Mouse (Mus musculus): ENCODE data around the gene Pigk. TPM values are rescaled to one million over a fixed set of nuclear protein-coding genes. Genes with fewer than 3 reads are reported as not detected.

Gene Pigk
- polyA plus RNA-seq, 1 experiment = 8.5 TPM

DNA sequence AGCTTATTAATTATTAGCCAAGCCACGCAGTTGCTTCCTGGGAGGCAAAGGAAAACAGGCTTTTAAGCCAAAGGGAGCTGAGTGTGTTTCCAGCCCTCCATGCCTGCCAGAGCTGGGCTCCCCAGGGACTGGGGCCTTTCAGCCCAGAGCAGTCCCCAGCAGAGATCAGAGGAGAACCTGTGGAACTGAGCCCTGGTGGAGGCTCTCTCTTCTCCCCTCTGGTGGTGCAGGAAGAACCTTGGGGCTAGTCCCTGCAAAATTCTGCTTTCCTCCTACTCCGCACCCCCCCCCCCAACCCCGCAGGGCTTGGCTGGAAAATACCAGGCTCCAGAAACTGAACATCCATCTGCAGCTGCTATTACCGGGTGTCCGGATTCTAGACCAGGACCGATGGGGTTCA, 266.5 kb downstream of the Pigk start:
- Histone ChIP-seq H3K9me3 (no peaks in the 10 kb centered on the region), H3K4me1 (peaks cover 31% of the 10 kb centered on the region), H3K36me3 (replicated peaks; ENCODE audit: low read length) (no peaks in the 10 kb centered on the region), H3K27me3 (replicated peaks) (peaks cover 65% of the 10 kb centered on the region), H3K4me3 (replicated peaks) (peak overlapping the region; percentile 88)
- TF ChIP-seq FLI1 (IDR thresholded peaks at IDR 0.05; ENCODE audit: low read length) (no peak), GATA1 (IDR thresholded peaks at IDR 0.05; ENCODE audit: borderline replicate concordance, low read length) (no peak)

GRCm38 (mm10) chr3:152980978-152981974, 267.4 kb downstream of the Pigk start:
- Histone ChIP-seq H3K4me3 (replicated peaks) (peak overlapping the region; percentile 88), H3K27me3 (replicated peaks) (peaks cover 66% of the 10 kb centered on the region), H3K36me3 (replicated peaks; ENCODE audit: low read length) (no peaks in the 10 kb centered on the region), H3K4me1 (peaks cover 31% of the 10 kb centered on the region), H3K9me3 (no peaks in the 10 kb centered on the region)
- TF ChIP-seq GATA1 (IDR thresholded peaks at IDR 0.05; ENCODE audit: borderline replicate concordance, low read length) (no peak), FLI1 (IDR thresholded peaks at IDR 0.05; ENCODE audit: low read length) (no peak)

GRCm38 (mm10) chr3:152981988-152982387, 268.1 kb downstream of the Pigk start, which contains the start of gene St6galnac5:
TSS of gene St6galnac5 (minus strand) at chr3:152982246.
- Histone ChIP-seq H3K27me3 (replicated peaks) (peaks cover 67% of the 10 kb centered on the region), H3K9me3 (no peaks in the 10 kb centered on the region), H3K4me3 (replicated peaks) (peak within 1 kb of the TSS; percentile 88)

DNA sequence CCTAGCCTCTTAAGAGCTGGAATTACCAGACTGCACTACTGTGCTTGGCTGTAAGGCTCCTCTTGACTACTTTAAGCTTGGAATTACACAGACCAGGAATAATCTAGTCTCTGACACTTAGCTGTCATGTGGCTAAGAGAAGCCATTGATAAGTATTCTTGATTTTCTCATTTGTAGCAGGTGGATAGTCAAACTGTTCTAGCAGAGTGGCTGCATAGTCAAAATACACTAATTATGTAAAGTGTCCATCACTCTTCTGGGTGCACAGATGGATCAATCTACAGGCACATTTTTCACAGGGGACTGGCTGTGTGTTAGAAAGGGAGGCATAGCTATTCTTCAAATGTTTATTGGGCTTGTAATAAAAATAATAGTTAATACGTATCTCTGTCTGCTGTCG, 276.9 kb downstream of the Pigk start:
- H3K4me3 ChIP-seq (replicated peaks) = no peak overlapping the region
- TF ChIP-seq GATA1 (IDR thresholded peaks at IDR 0.05; ENCODE audit: borderline replicate concordance, low read length) (no peak), FLI1 (IDR thresholded peaks at IDR 0.05; ENCODE audit: low read length) (no peak)
- H3K36me3 ChIP-seq (replicated peaks; ENCODE audit: low read length) = no peaks in the 10 kb centered on the region

More at GRCm38 (mm10) chr3:152981988-152982387, 268.1 kb downstream of the Pigk start, which contains the start of gene St6galnac5:
- Histone ChIP-seq H3K36me3 (replicated peaks; ENCODE audit: low read length) (no peaks in the 10 kb centered on the region), H3K4me1 (peaks cover 31% of the 10 kb centered on the region)
- TF ChIP-seq FLI1 (IDR thresholded peaks at IDR 0.05; ENCODE audit: low read length) (no peak), GATA1 (IDR thresholded peaks at IDR 0.05; ENCODE audit: borderline replicate concordance, low read length) (no peak)

DNA sequence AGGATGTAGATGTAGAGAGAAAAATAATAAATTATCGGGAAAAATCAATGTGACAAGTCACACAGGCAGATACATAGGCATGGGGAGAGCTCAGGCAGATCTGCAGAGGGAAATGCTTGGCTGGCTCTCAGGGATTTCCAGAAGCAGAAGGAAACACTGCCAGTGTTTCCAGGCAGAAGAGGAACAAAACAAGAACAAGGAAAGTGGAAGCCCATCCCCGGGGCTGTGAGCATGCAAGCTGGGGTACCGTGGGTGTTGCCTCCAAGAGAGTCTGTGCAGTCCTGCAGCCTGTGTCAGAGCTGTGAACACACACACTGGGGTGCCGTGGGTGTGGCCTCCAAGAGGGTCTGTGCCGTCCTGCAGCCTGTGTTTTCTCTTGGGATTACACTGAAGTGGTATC, 279.7 kb downstream of the Pigk start:
- H3K36me3 ChIP-seq (replicated peaks; ENCODE audit: low read length) = no peaks in the 10 kb centered on the region
- H3K4me3 ChIP-seq (replicated peaks) = no peak overlapping the region
- H3K9me3 ChIP-seq = no peaks in the 10 kb centered on the region; the same call in 1 of the 2 replicates
- peaks cover 13% of the 10 kb centered on the region for H3K27me3 ChIP-seq (replicated peaks)
- no peaks in the 10 kb centered on the region for H3K4me1 ChIP-seq
- TF ChIP-seq GATA1 (IDR thresholded peaks at IDR 0.05; ENCODE audit: borderline replicate concordance, low read length) (no peak), FLI1 (IDR thresholded peaks at IDR 0.05; ENCODE audit: low read length) (no peak)

More for the DNA sequence above, 276.9 kb downstream of the Pigk start:
- Histone ChIP-seq H3K27me3 (replicated peaks) (peaks cover 17% of the 10 kb centered on the region), H3K4me1 (no peaks in the 10 kb centered on the region), H3K9me3 (no peaks in the 10 kb centered on the region; the same call in 1 of the 2 replicates)

DNA sequence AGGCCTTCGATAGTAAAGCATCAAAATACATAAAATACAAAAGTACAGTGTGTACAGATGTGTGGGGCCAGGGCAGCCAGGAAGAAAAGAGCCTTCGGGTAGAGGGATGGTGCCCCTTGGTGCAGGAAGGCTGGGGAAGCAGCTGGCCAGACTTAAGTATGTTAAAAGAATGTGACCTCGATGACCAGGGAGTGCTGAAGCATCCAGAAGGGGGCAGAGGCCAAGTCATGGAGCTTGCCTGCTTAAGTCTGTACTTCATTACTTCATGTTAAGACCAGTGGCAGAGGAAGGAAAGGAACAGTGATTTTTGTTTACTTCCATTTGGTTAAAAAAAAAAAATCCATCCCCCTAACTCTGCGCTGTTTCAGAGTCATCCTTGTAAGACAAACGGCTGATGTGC, 284.2 kb downstream of the Pigk start:
- Histone ChIP-seq H3K36me3 (replicated peaks; ENCODE audit: low read length) (no peaks in the 10 kb centered on the region), H3K9me3 (no peaks in the 10 kb centered on the region; the same call in 1 of the 2 replicates), H3K27me3 (replicated peaks) (peaks cover 9% of the 10 kb centered on the region), H3K4me1 (no peaks in the 10 kb centered on the region), H3K4me3 (replicated peaks) (no peak overlapping the region)
- TF ChIP-seq GATA1 (IDR thresholded peaks at IDR 0.05; ENCODE audit: borderline replicate concordance, low read length) (no peak), FLI1 (IDR thresholded peaks at IDR 0.05; ENCODE audit: low read length) (no peak)

GRCm38 (mm10) chr3:152998901-152999300, 285.0 kb downstream of the Pigk start:
- H3K9me3 ChIP-seq = no peaks in the 10 kb centered on the region

DNA sequence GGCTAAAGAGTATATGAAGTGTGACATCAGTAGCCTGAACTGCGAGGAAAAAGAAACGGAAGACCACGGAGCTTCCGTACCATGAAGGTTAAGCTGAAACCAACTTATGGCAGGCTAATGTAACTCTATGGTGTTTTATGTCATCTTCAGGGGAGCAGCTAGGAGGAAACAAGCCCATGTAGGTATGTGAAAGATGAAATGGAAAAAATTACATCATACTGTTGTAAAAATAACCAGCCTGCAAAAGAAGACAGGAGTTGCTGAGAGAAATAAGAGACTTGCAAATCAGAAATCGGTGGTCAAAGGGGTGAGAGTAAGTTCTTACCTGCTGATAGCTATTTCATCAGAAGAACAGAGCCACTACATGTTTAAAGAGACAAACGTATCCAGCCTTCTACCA, 293.0 kb downstream of the Pigk start:
- Histone ChIP-seq H3K4me3 (replicated peaks) (no peak overlapping the region), H3K9me3 (no peaks in the 10 kb centered on the region), H3K36me3 (replicated peaks; ENCODE audit: low read length) (no peaks in the 10 kb centered on the region), H3K4me1 (peaks cover 13% of the 10 kb centered on the region), H3K27me3 (replicated peaks) (no peaks in the 10 kb centered on the region)
- TF ChIP-seq FLI1 (IDR thresholded peaks at IDR 0.05; ENCODE audit: low read length) (no peak), GATA1 (IDR thresholded peaks at IDR 0.05; ENCODE audit: borderline replicate concordance, low read length) (no peak)

More at GRCm38 (mm10) chr3:152998901-152999300, 285.0 kb downstream of the Pigk start:
- Histone ChIP-seq H3K4me3 (replicated peaks) (peak overlapping the region; percentile 21), H3K4me1 (no peaks in the 10 kb centered on the region), H3K27me3 (replicated peaks) (peaks cover 5% of the 10 kb centered on the region), H3K36me3 (replicated peaks; ENCODE audit: low read length) (no peaks in the 10 kb centered on the region)
- TF ChIP-seq GATA1 (IDR thresholded peaks at IDR 0.05; ENCODE audit: borderline replicate concordance, low read length) (no peak), FLI1 (IDR thresholded peaks at IDR 0.05; ENCODE audit: low read length) (no peak)

- no peak overlapping the region for H3K4me3 ChIP-seq (replicated peaks)
- peaks cover 2% of the 10 kb centered on the region for H3K4me1 ChIP-seq
- H3K27me3 ChIP-seq (replicated peaks) = peaks cover 4% of the 10 kb centered on the region
- no peak for TF ChIP-seq FLI1 (IDR thresholded peaks at IDR 0.05; ENCODE audit: low read length)
- no peak for TF ChIP-seq GATA1 (IDR thresholded peaks at IDR 0.05; ENCODE audit: borderline replicate concordance, low read length)
- 0 out of 2 replicates have a peak, but pooled peaks cover 4% of the 10 kb centered on the region for H3K9me3 ChIP-seq
- no peaks in the 10 kb centered on the region for H3K36me3 ChIP-seq (replicated peaks; ENCODE audit: low read length)
Measured at GRCm38 (mm10) chr3:153016355-153016754, 302.5 kb downstream of the Pigk start.

DNA sequence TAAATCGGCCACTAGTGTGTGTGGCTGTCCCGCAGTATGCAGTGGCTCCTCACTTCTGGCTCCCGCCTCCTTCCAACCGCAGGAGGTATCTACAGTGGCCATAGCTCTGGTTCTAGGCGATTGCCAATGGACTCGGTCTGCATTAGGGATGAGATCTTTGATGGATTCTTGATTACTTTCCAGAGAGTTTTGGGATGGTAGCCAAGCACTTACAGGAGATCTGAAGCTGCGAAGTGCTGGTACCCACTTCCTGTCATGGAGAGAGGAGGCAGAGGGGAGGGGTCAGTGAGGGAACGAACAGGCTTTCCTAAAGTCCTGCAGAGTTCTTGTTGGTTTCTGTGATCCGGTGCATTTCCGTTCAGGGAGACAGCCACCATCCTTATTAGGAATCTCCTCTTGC, 304.2 kb downstream of the Pigk start:
- Histone ChIP-seq H3K27me3 (replicated peaks) (peaks cover 2% of the 10 kb centered on the region), H3K4me1 (no peaks in the 10 kb centered on the region), H3K4me3 (replicated peaks) (no peak overlapping the region), H3K9me3 (0 out of 2 replicates have a peak, but pooled peaks cover 4% of the 10 kb centered on the region), H3K36me3 (replicated peaks; ENCODE audit: low read length) (no peaks in the 10 kb centered on the region)
- TF ChIP-seq GATA1 (IDR thresholded peaks at IDR 0.05; ENCODE audit: borderline replicate concordance, low read length) = no peak
- TF ChIP-seq FLI1 (IDR thresholded peaks at IDR 0.05; ENCODE audit: low read length) = no peak
